13 mouse cellular contexts compared by ENCODE assay signal in genomic region chr4:140218853-140219852, GRCm38 (mm10). TPM values are rescaled to one million over a fixed set of nuclear protein-coding genes. Genes with fewer than 3 reads are reported as not detected.
DNase-seq lines count a peak whose midpoint lies in the region; ATAC-seq lines count a peak whose summit lies in the region.
"Had no signal": no experiment of that assay in that cellular context is flagged by ENCODE, and none has a peak within 500 bp of the region (broad histone marks: within the 10 kb centered on the region; RNA-seq: fewer than 3 reads in every experiment).

No protein-coding gene starts in this region.

- H3K9me3 ChIP-seq in lung, embryonic 15.5 days: no peaks in the 10 kb centered on the region
- H3K9me3 ChIP-seq in limb, embryonic 10.5 days (replicated peaks): no peaks in the 10 kb centered on the region
- H3K9me3 ChIP-seq: liver, embryonic 13.5 days; megakaryocyte, embryonic 14.5 days had no signal

- peaks cover 7% of the 10 kb centered on the region; the same call in 1 of the 2 replicates for H3K27me3 ChIP-seq in lung, embryonic 15.5 days
- H3K27me3 ChIP-seq in limb, embryonic 10.5 days (ENCODE audit: low read depth, poor library complexity, severe bottlenecking): peaks cover 48% of the 10 kb centered on the region

- DNase-seq in lung, postnatal 36 days: no peak
- DNase-seq in fat pad, adult 2 months (ENCODE audit: extremely low read depth, low read depth, low spot score): peak; percentile 7
- no peak for DNase-seq in limb, embryonic 10.5 days (ENCODE audit: low spot score)
- no peak for DNase-seq in MN1 (ENCODE audit: low spot score)
- DNase-seq in layer of hippocampus, postnatal 14 days (ENCODE audit: low spot score in 2 of 2): no peak
- DNase-seq in heart, postnatal 10 days: no peak
- DNase-seq: adrenal gland, postnatal 36 days; kidney, postnatal 25 days; liver, embryonic 13.5 days had no signal

- intact Hi-C loops in heart, postnatal 10 days (cut with DNase I): no loop called here

- H3K4me3 ChIP-seq in lung, embryonic 15.5 days: no peak overlapping the region
- no peak overlapping the region for H3K4me3 ChIP-seq in limb, embryonic 10.5 days
- H3K4me3 ChIP-seq: liver, embryonic 13.5 days; megakaryocyte, embryonic 14.5 days had no signal

- H3K4me2 ChIP-seq in lung, embryonic 15.5 days: no peak overlapping the region
- H3K4me2 ChIP-seq: liver, embryonic 13.5 days had no signal

- H3K36me3 ChIP-seq in lung, embryonic 15.5 days: no peaks in the 10 kb centered on the region
- no peaks in the 10 kb centered on the region for H3K36me3 ChIP-seq in limb, embryonic 10.5 days
- H3K36me3 ChIP-seq: G1E; liver, embryonic 13.5 days had no signal

- 0 out of 2 replicates have a peak, but pooled peaks have one; percentile 16 for ATAC-seq in lung, embryonic 15.5 days (ENCODE audit: borderline replicate concordance, extremely low read depth, low FRiP score, low TSS enrichment)
- ATAC-seq in CD4-positive, CD25-positive, alpha-beta regulatory T cell, adult 4 months: no peak

- 57% methylated on average over 17 of the region's 17 CpGs for WGBS in lung, embryonic 15.5 days
- 65% methylated on average over 17 of the region's 17 CpGs for WGBS in limb, embryonic 10.5 days

- no peak overlapping the region for H3K9ac ChIP-seq in lung, embryonic 15.5 days
- H3K9ac ChIP-seq: liver, embryonic 13.5 days had no signal

- peaks cover 8% of the 10 kb centered on the region; the same call in 1 of the 2 replicates for H3K4me1 ChIP-seq in lung, embryonic 15.5 days
- H3K4me1 ChIP-seq in limb, embryonic 10.5 days: peaks cover 40% of the 10 kb centered on the region
- H3K4me1 ChIP-seq: liver, embryonic 13.5 days; megakaryocyte, embryonic 14.5 days had no signal

- no peak overlapping the region for H3K27ac ChIP-seq in lung, embryonic 15.5 days
- 0 out of 2 replicates have a peak overlapping the region, but pooled peaks have one; percentile 42 for H3K27ac ChIP-seq in limb, embryonic 10.5 days
- H3K27ac ChIP-seq: liver, embryonic 13.5 days had no signal

RNA-seq across cellular contexts. Expression of gene Igsf21, which starts 27.4 kb away (rescaled TPM):
- 0.13 and 0.39 TPM in 2 replicates for polyA plus RNA-seq in lung, embryonic 15.5 days (2015; fragmentation: Nextera tagmentation; extraction: Ambion mirVana)
- polyA plus RNA-seq in limb, embryonic 10.5 days (2016; fragmentation: Nextera tagmentation; extraction: Ambion mirVana): 0.11 and 0.48 TPM in 2 replicates
- polyA plus RNA-seq in CD4-positive, CD25-positive, alpha-beta regulatory T cell, adult 4 months (2017; shearing (Covaris generic)): not detected
- 10 to 100 TPM; 65.7 to 73.0 TPM for total RNA-seq in layer of hippocampus, postnatal 14 days (2021)
- 1 to 10 TPM in 1 of 2 experiments, under 1 TPM in 1; 0.25 to 1.0 TPM for total RNA-seq in heart, postnatal 10 days (2021)
- total RNA-seq: G1E had no signal
- polyA plus RNA-seq: G1E had no signal
